Mouse (Mus musculus): ENCODE results near the gene Zfp276. TPM values are rescaled to one million over a fixed set of nuclear protein-coding genes. Genes with fewer than 3 reads are reported as not detected.

Zfp276 gene
- polyA plus RNA-seq, 1 experiment from 2014 or later = 21.8 TPM

Other genes with a start within 250 kb of the Zfp276 start
- gene Ankrd11, start 211.9 kb upstream of the Zfp276 start, polyA plus RNA-seq (2014; fragmentation: Nextera tagmentation; extraction: Ambion mirVana) = 52.5 and 55.5 TPM in 2 replicates
- gene Spg7, start 191.3 kb upstream of the Zfp276 start, polyA plus RNA-seq (2014; fragmentation: Nextera tagmentation; extraction: Ambion mirVana) = 47.6 and 54.3 TPM in 2 replicates
- gene Rpl13, start 151.8 kb upstream of the Zfp276 start, polyA plus RNA-seq (2014; fragmentation: Nextera tagmentation; extraction: Ambion mirVana) = 1,772 and 1,775 TPM in 2 replicates
- gene Cpne7, start 136.8 kb upstream of the Zfp276 start, polyA plus RNA-seq (2014; fragmentation: Nextera tagmentation; extraction: Ambion mirVana) = 0.56 and 1.2 TPM in 2 replicates
- gene Sult5a1, start 95.9 kb upstream of the Zfp276 start, polyA plus RNA-seq (2014; fragmentation: Nextera tagmentation; extraction: Ambion mirVana) = 20.4 and 23.9 TPM in 2 replicates
- 1.1 and 1.7 TPM in 2 replicates for gene Dpep1, start 68.0 kb upstream of the Zfp276 start, polyA plus RNA-seq (2014; fragmentation: Nextera tagmentation; extraction: Ambion mirVana)
- 90.6 and 106 TPM in 2 replicates for gene Chmp1a, start 41.4 kb upstream of the Zfp276 start, polyA plus RNA-seq (2014; fragmentation: Nextera tagmentation; extraction: Ambion mirVana)
- 4.1 and 5.7 TPM in 2 replicates for gene Spata33, start 41.4 kb upstream of the Zfp276 start, polyA plus RNA-seq (2014; fragmentation: Nextera tagmentation; extraction: Ambion mirVana)
- 36.3 and 37.5 TPM in 2 replicates for gene Cdk10, start 29.4 kb upstream of the Zfp276 start, polyA plus RNA-seq (2014; fragmentation: Nextera tagmentation; extraction: Ambion mirVana)
- 4.1 and 4.7 TPM in 2 replicates for gene Spata2l, start 18.0 kb upstream of the Zfp276 start, polyA plus RNA-seq (2014; fragmentation: Nextera tagmentation; extraction: Ambion mirVana)
- gene Vps9d1, start 153 bp downstream of the Zfp276 start, polyA plus RNA-seq (2014; fragmentation: Nextera tagmentation; extraction: Ambion mirVana) = 26.5 and 29.7 TPM in 2 replicates
- gene Fanca, start 64.4 kb downstream of the Zfp276 start, polyA plus RNA-seq (2014; fragmentation: Nextera tagmentation; extraction: Ambion mirVana) = 29.4 and 33.6 TPM in 2 replicates
- 2.2 and 3.1 TPM in 2 replicates for gene Spire2, start 78.5 kb downstream of the Zfp276 start, polyA plus RNA-seq (2014; fragmentation: Nextera tagmentation; extraction: Ambion mirVana)
- gene Tcf25, start 119.6 kb downstream of the Zfp276 start, polyA plus RNA-seq (2014; fragmentation: Nextera tagmentation; extraction: Ambion mirVana) = 161 and 177 TPM in 2 replicates
- gene Mc1r, start 152.9 kb downstream of the Zfp276 start, polyA plus RNA-seq (2014; fragmentation: Nextera tagmentation; extraction: Ambion mirVana) = 0.10 TPM in 1 of 2 replicates, not detected in the other
- gene Tubb3, start 157.2 kb downstream of the Zfp276 start, polyA plus RNA-seq (2014; fragmentation: Nextera tagmentation; extraction: Ambion mirVana) = 83.3 and 89.6 TPM in 2 replicates
- 30.2 and 30.9 TPM in 2 replicates for gene Def8, start 169.3 kb downstream of the Zfp276 start, polyA plus RNA-seq (2014; fragmentation: Nextera tagmentation; extraction: Ambion mirVana)
- gene Afg3l1, start 223.7 kb downstream of the Zfp276 start, polyA plus RNA-seq (2014; fragmentation: Nextera tagmentation; extraction: Ambion mirVana) = 35.8 and 36.3 TPM in 2 replicates